Mouse (Mus musculus): ENCODE results near the gene Daw1. TPM values are rescaled to one million over a fixed set of nuclear protein-coding genes. Genes with fewer than 3 reads are reported as not detected.
A peak's percentile ranks its signal among the peaks of the same experiment; 100 is the strongest.

The Daw1 gene
- polyA plus RNA-seq (2015; fragmentation: Nextera tagmentation; extraction: Ambion mirVana), result 0.25 and 0.41 TPM in 2 replicates

DNA sequence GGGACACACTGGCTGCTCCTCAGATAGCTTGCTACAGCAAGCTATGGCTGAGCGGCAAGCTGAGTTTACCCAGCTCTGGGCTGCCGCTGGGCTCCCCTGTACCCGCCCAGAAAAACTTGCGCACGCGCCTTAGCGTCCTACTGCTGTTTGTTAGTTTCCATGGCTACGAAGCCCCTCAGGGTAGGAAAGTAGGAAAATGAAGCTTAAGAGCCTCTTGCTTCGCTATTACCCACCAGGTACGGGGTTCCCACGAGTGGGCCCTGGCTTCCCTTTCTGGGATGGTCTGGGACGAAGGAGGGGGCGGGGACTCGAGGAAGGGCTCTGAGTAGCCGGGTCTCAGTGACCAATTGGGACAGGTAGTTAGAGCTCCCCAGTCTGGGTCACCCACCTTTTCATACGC, at the start of gene Daw1:
Gene Daw1, plus strand, starts transcription at position 150 of the 400 bp plus-strand sequence.
- Histone ChIP-seq H3K4me2 (ENCODE audit: low read depth, low read length) (peak within 1 kb of the TSS; percentile 91), H3K27ac (ENCODE audit: low read length) (no peak within 1 kb of the TSS), H3K27me3 (ENCODE audit: control insufficient read depth, insufficient read depth, low read length) (no peaks in the 10 kb centered on the region), H3K9me3 (replicated peaks; ENCODE audit: control insufficient read depth, low read length) (no peaks in the 10 kb centered on the region), H3K36me3 (ENCODE audit: control insufficient read depth, insufficient read depth) (no peaks in the 10 kb centered on the region), H3K4me3 (ENCODE audit: low read length) (peak within 1 kb of the TSS; percentile 83), H3K9ac (ENCODE audit: low read length) (peak within 1 kb of the TSS; percentile 77), H3K4me1 (ENCODE audit: control insufficient read depth, insufficient read depth, low read length) (no peaks in the 10 kb centered on the region)
- WGBS, result 2% methylated on average over 16 of the region's 16 CpGs
- peak; percentile 84 for ATAC-seq (replicated peaks; ENCODE audit: extremely low read depth, insufficient read depth, low FRiP score)

DNA sequence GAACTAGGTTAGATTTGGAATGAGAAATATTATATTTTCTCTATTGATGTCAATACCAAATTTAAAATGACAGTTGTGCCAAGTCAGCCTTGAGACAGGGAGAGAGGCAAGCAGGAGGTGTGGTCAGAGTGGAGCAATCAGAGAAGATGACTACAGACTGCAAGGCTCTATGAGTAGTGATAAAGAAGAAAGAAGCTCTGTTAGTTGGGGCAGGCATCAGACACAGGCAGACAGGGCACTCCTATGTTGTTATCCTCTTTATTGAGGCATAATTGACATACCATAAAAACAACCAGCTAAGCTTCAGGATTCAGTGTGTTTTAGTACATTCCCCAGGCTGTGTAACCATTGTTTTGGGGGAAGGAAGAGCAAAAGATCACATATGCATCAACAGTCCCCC, 48.6 kb upstream of the Daw1 start:
- Histone ChIP-seq H3K4me1 (ENCODE audit: control insufficient read depth, insufficient read depth, low read length) (no peaks in the 10 kb centered on the region), H3K9me3 (replicated peaks; ENCODE audit: control insufficient read depth, low read length) (no peaks in the 10 kb centered on the region), H3K36me3 (ENCODE audit: control insufficient read depth, insufficient read depth) (no peaks in the 10 kb centered on the region), H3K9ac (ENCODE audit: low read length) (no peak overlapping the region), H3K27me3 (ENCODE audit: control insufficient read depth, insufficient read depth, low read length) (no peaks in the 10 kb centered on the region), H3K4me3 (ENCODE audit: low read length) (no peak overlapping the region), H3K27ac (ENCODE audit: low read length) (no peak overlapping the region), H3K4me2 (ENCODE audit: low read depth, low read length) (no peak overlapping the region)
- no peak for ATAC-seq (replicated peaks; ENCODE audit: extremely low read depth, insufficient read depth, low FRiP score)

DNA sequence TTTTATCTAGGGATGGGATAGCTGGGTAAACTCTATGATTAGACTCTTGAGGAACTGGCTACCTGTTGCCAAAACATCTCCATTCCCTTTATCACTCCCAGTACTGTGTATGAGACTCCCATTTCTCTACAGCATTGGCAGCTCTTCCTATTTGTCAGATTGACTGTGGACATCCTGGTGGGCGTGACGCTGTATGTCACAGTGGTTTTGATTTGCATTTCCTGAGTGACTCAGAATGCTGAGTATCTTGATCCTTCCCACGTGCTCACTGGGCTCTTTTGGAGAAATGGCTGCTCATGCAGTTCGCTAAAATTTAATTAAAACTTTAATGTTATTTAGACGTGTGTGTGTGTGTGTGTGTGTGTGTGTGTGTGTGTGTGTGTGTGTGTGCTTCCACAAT, 47.8 kb upstream of the Daw1 start:
- WGBS, result 64% methylated on average over 5 of the region's 5 CpGs
- Histone ChIP-seq H3K4me1 (ENCODE audit: control insufficient read depth, insufficient read depth, low read length) (0 out of 2 replicates have a peak, but pooled peaks cover 3% of the 10 kb centered on the region), H3K36me3 (ENCODE audit: control insufficient read depth, insufficient read depth) (no peaks in the 10 kb centered on the region), H3K4me3 (ENCODE audit: low read length) (no peak overlapping the region), H3K27ac (ENCODE audit: low read length) (no peak overlapping the region), H3K9ac (ENCODE audit: low read length) (no peak overlapping the region), H3K4me2 (ENCODE audit: low read depth, low read length) (no peak overlapping the region), H3K27me3 (ENCODE audit: control insufficient read depth, insufficient read depth, low read length) (no peaks in the 10 kb centered on the region), H3K9me3 (replicated peaks; ENCODE audit: control insufficient read depth, low read length) (no peaks in the 10 kb centered on the region)
- no peak for ATAC-seq (replicated peaks; ENCODE audit: extremely low read depth, insufficient read depth, low FRiP score)

GRCm38 (mm10) chr1:83116447-83117137, 43.0 kb upstream of the Daw1 start, which contains the start of gene Ccl20:
Gene Ccl20 (plus strand): TSS chr1:83116766.
- no peak within 1 kb of the TSS for H3K9ac ChIP-seq (ENCODE audit: low read length)
- no peak for ATAC-seq (replicated peaks; ENCODE audit: extremely low read depth, insufficient read depth, low FRiP score)
- 25% methylated on average over 8 of the region's 8 CpGs for WGBS
- no peaks in the 10 kb centered on the region for H3K27me3 ChIP-seq (ENCODE audit: control insufficient read depth, insufficient read depth, low read length)
- no peak within 1 kb of the TSS for H3K27ac ChIP-seq (ENCODE audit: low read length)
- H3K4me1 ChIP-seq (ENCODE audit: control insufficient read depth, insufficient read depth, low read length), result peaks cover 7% of the 10 kb centered on the region; the same call in 1 of the 2 replicates
- H3K4me2 ChIP-seq (ENCODE audit: low read depth, low read length), result no peak within 1 kb of the TSS
- H3K36me3 ChIP-seq (ENCODE audit: control insufficient read depth, insufficient read depth), result no peaks in the 10 kb centered on the region
- H3K9me3 ChIP-seq (replicated peaks; ENCODE audit: control insufficient read depth, low read length), result no peaks in the 10 kb centered on the region
- no peak within 1 kb of the TSS for H3K4me3 ChIP-seq (ENCODE audit: low read length)

DNA sequence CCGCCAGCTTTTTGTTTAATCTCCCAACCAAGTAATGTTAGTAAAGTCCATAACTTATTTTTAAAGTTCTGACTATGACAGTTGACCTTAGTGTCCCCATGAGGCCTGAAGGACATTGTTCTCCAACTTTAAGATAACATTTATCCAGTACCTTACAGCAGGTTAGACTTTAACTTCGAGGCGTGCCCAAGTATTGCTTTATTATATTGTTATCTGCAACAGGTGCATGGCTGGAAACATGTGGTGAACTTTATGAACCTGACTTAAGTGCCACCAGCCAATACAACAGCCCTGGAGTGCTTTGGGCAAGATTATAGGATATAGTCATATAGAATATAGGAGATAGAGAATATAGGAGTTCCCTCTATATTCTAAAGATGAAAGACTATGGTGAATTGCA, 42.3 kb upstream of the Daw1 start:
- H3K9ac ChIP-seq (ENCODE audit: low read length), result no peak overlapping the region
- 89% methylated on average over 3 of the region's 3 CpGs for WGBS
- H3K36me3 ChIP-seq (ENCODE audit: control insufficient read depth, insufficient read depth), result no peaks in the 10 kb centered on the region
- no peak overlapping the region for H3K27ac ChIP-seq (ENCODE audit: low read length)
- peaks cover 7% of the 10 kb centered on the region; the same call in 1 of the 2 replicates for H3K4me1 ChIP-seq (ENCODE audit: control insufficient read depth, insufficient read depth, low read length)
- ATAC-seq (replicated peaks; ENCODE audit: extremely low read depth, insufficient read depth, low FRiP score), result no peak
- H3K4me3 ChIP-seq (ENCODE audit: low read length), result no peak overlapping the region
- H3K27me3 ChIP-seq (ENCODE audit: control insufficient read depth, insufficient read depth, low read length), result no peaks in the 10 kb centered on the region
- H3K9me3 ChIP-seq (replicated peaks; ENCODE audit: control insufficient read depth, low read length), result no peaks in the 10 kb centered on the region
- H3K4me2 ChIP-seq (ENCODE audit: low read depth, low read length), result no peak overlapping the region

- Histone ChIP-seq H3K4me2 (ENCODE audit: low read depth, low read length) (no peak overlapping the region), H3K27me3 (ENCODE audit: control insufficient read depth, insufficient read depth, low read length) (no peaks in the 10 kb centered on the region), H3K4me3 (ENCODE audit: low read length) (no peak overlapping the region), H3K9me3 (replicated peaks; ENCODE audit: control insufficient read depth, low read length) (no peaks in the 10 kb centered on the region), H3K36me3 (ENCODE audit: control insufficient read depth, insufficient read depth) (no peaks in the 10 kb centered on the region), H3K27ac (ENCODE audit: low read length) (no peak overlapping the region), H3K9ac (ENCODE audit: low read length) (no peak overlapping the region), H3K4me1 (ENCODE audit: control insufficient read depth, insufficient read depth, low read length) (peaks cover 7% of the 10 kb centered on the region; the same call in 1 of the 2 replicates)
- no peak for ATAC-seq (replicated peaks; ENCODE audit: extremely low read depth, insufficient read depth, low FRiP score)
- 91% methylated on average over 7 of the region's 7 CpGs for WGBS
Measured at GRCm38 (mm10) chr1:83117661-83118060, 41.9 kb upstream of the Daw1 start.

DNA sequence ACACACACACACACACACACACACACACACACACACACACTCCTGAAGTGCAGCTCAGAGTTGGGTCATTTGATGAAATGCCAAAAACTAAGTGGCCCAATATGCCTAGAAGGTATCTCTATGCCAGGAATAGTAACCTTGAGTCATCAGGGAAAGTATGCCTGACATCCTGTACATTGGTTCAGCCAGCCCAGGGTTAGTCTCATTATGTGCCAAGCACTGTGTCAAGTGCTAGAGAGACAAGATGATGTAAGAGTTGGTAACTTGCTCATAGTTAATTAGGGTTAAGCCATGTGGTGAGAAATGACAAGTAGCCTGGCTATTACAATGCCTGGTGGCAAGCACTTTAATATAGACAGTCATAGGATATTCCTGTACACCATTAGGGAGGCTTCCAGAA, 39.6 kb upstream of the Daw1 start:
- ATAC-seq (replicated peaks; ENCODE audit: extremely low read depth, insufficient read depth, low FRiP score), result peak; percentile 90
- Histone ChIP-seq H3K4me3 (ENCODE audit: low read length) (no peak overlapping the region), H3K4me1 (ENCODE audit: control insufficient read depth, insufficient read depth, low read length) (peaks cover 7% of the 10 kb centered on the region; the same call in 1 of the 2 replicates), H3K27me3 (ENCODE audit: control insufficient read depth, insufficient read depth, low read length) (no peaks in the 10 kb centered on the region), H3K27ac (ENCODE audit: low read length) (peak overlapping the region; percentile 60), H3K9ac (ENCODE audit: low read length) (no peak overlapping the region), H3K4me2 (ENCODE audit: low read depth, low read length) (no peak overlapping the region), H3K36me3 (ENCODE audit: control insufficient read depth, insufficient read depth) (no peaks in the 10 kb centered on the region), H3K9me3 (replicated peaks; ENCODE audit: control insufficient read depth, low read length) (no peaks in the 10 kb centered on the region)

- Histone ChIP-seq H3K9me3 (replicated peaks; ENCODE audit: control insufficient read depth, low read length) (no peaks in the 10 kb centered on the region), H3K9ac (ENCODE audit: low read length) (no peak overlapping the region), H3K27ac (ENCODE audit: low read length) (peak overlapping the region; percentile 60), H3K27me3 (ENCODE audit: control insufficient read depth, insufficient read depth, low read length) (no peaks in the 10 kb centered on the region), H3K4me3 (ENCODE audit: low read length) (no peak overlapping the region), H3K4me1 (ENCODE audit: control insufficient read depth, insufficient read depth, low read length) (peaks cover 7% of the 10 kb centered on the region; the same call in 1 of the 2 replicates), H3K36me3 (ENCODE audit: control insufficient read depth, insufficient read depth) (no peaks in the 10 kb centered on the region), H3K4me2 (ENCODE audit: low read depth, low read length) (no peak overlapping the region)
- no peak for ATAC-seq (replicated peaks; ENCODE audit: extremely low read depth, insufficient read depth, low FRiP score)
- WGBS, result 69% methylated on average over 3 of the region's 3 CpGs
Measured at GRCm38 (mm10) chr1:83120312-83120711, 39.2 kb upstream of the Daw1 start.

GRCm38 (mm10) chr1:83123201-83123600, 36.4 kb upstream of the Daw1 start:
- Histone ChIP-seq H3K36me3 (ENCODE audit: control insufficient read depth, insufficient read depth) (no peaks in the 10 kb centered on the region), H3K9ac (ENCODE audit: low read length) (no peak overlapping the region), H3K27ac (ENCODE audit: low read length) (no peak overlapping the region), H3K27me3 (ENCODE audit: control insufficient read depth, insufficient read depth, low read length) (no peaks in the 10 kb centered on the region), H3K4me2 (ENCODE audit: low read depth, low read length) (no peak overlapping the region), H3K4me3 (ENCODE audit: low read length) (no peak overlapping the region), H3K9me3 (replicated peaks; ENCODE audit: control insufficient read depth, low read length) (no peaks in the 10 kb centered on the region), H3K4me1 (ENCODE audit: control insufficient read depth, insufficient read depth, low read length) (peaks cover 4% of the 10 kb centered on the region; the same call in 1 of the 2 replicates)
- ATAC-seq (replicated peaks; ENCODE audit: extremely low read depth, insufficient read depth, low FRiP score), result no peak
- WGBS, result 91% methylated on average over 2 of the region's 2 CpGs
